Mouse (Mus musculus): ENCODE results near the gene Abcc8. TPM values are rescaled to one million over a fixed set of nuclear protein-coding genes. Genes with fewer than 3 reads are reported as not detected.

The Abcc8 gene
- polyA plus RNA-seq, 1 experiment, result not detected

- no peak overlapping the region for H3K4me3 ChIP-seq (ENCODE audit: insufficient read depth, low read depth, low read length)
- H3K4me1 ChIP-seq (ENCODE audit: control insufficient read depth, insufficient read depth, low read length), result peaks cover 15% of the 10 kb centered on the region
- no peak overlapping the region for H3K27ac ChIP-seq (ENCODE audit: insufficient read depth, low read depth, low read length)
- TF ChIP-seq CTCF (IDR thresholded peaks at IDR 0.05; ENCODE audit: insufficient read depth, low read depth, low read length) (no peak), POLR2A (IDR thresholded peaks at IDR 0.05; ENCODE audit: insufficient read depth, low read depth, low read length) (no peak)
- 95% methylated on average over 11 of the region's 11 CpGs for WGBS
These were observed 54.5 kb downstream of the Abcc8 start for GRCm38 (mm10) chr7:46125340-46125739.

- TF ChIP-seq POLR2A (IDR thresholded peaks at IDR 0.05; ENCODE audit: insufficient read depth, low read depth, low read length) (no peak), CTCF (IDR thresholded peaks at IDR 0.05; ENCODE audit: insufficient read depth, low read depth, low read length) (no peak)
- WGBS, result 74% methylated on average over 6 of the region's 6 CpGs
- Histone ChIP-seq H3K4me3 (ENCODE audit: insufficient read depth, low read depth, low read length) (no peak overlapping the region), H3K27ac (ENCODE audit: insufficient read depth, low read depth, low read length) (no peak overlapping the region), H3K4me1 (ENCODE audit: control insufficient read depth, insufficient read depth, low read length) (peaks cover 11% of the 10 kb centered on the region)
These were observed 55.4 kb downstream of the Abcc8 start for GRCm38 (mm10) chr7:46124460-46124859.

- H3K27ac ChIP-seq (ENCODE audit: insufficient read depth, low read depth, low read length), result no peak overlapping the region
- 79% methylated on average over 4 of the region's 4 CpGs for WGBS
- no peak overlapping the region for H3K4me3 ChIP-seq (ENCODE audit: insufficient read depth, low read depth, low read length)
- peaks cover 3% of the 10 kb centered on the region for H3K4me1 ChIP-seq (ENCODE audit: control insufficient read depth, insufficient read depth, low read length)
- no peak for TF ChIP-seq POLR2A (IDR thresholded peaks at IDR 0.05; ENCODE audit: insufficient read depth, low read depth, low read length)
- TF ChIP-seq CTCF (IDR thresholded peaks at IDR 0.05; ENCODE audit: insufficient read depth, low read depth, low read length), result no peak
These were observed 56.9 kb downstream of the Abcc8 start for GRCm38 (mm10) chr7:46122964-46123363.

GRCm38 (mm10) chr7:46117035-46117434 is 62.8 kb downstream of the Abcc8 start:
- Histone ChIP-seq H3K4me1 (ENCODE audit: control insufficient read depth, insufficient read depth, low read length) (no peaks in the 10 kb centered on the region), H3K4me3 (ENCODE audit: insufficient read depth, low read depth, low read length) (no peak overlapping the region), H3K27ac (ENCODE audit: insufficient read depth, low read depth, low read length) (no peak overlapping the region)
- no peak for TF ChIP-seq CTCF (IDR thresholded peaks at IDR 0.05; ENCODE audit: insufficient read depth, low read depth, low read length)
- no peak for TF ChIP-seq POLR2A (IDR thresholded peaks at IDR 0.05; ENCODE audit: insufficient read depth, low read depth, low read length)
- WGBS, result 96% methylated on average over 16 of the region's 16 CpGs

GRCm38 (mm10) chr7:46116118-46116581 is 63.7 kb downstream of the Abcc8 start:
- Histone ChIP-seq H3K4me1 (ENCODE audit: control insufficient read depth, insufficient read depth, low read length) (no peaks in the 10 kb centered on the region), H3K27ac (ENCODE audit: insufficient read depth, low read depth, low read length) (no peak overlapping the region), H3K4me3 (ENCODE audit: insufficient read depth, low read depth, low read length) (no peak overlapping the region)
- TF ChIP-seq CTCF (IDR thresholded peaks at IDR 0.05; ENCODE audit: insufficient read depth, low read depth, low read length), result no peak
- no peak for TF ChIP-seq POLR2A (IDR thresholded peaks at IDR 0.05; ENCODE audit: insufficient read depth, low read depth, low read length)
- WGBS, result 73% methylated on average over 10 of the region's 10 CpGs

GRCm38 (mm10) chr7:46113435-46113834 is 66.4 kb downstream of the Abcc8 start:
- WGBS, result 73% methylated on average over 3 of the region's 3 CpGs
- H3K4me3 ChIP-seq (ENCODE audit: insufficient read depth, low read depth, low read length), result no peak overlapping the region
- H3K27ac ChIP-seq (ENCODE audit: insufficient read depth, low read depth, low read length), result no peak overlapping the region

GRCm38 (mm10) chr7:46111938-46112337 is 67.9 kb downstream of the Abcc8 start:
- H3K4me3 ChIP-seq (ENCODE audit: insufficient read depth, low read depth, low read length), result no peak overlapping the region
- H3K4me1 ChIP-seq (ENCODE audit: control insufficient read depth, insufficient read depth, low read length), result no peaks in the 10 kb centered on the region
- TF ChIP-seq POLR2A (IDR thresholded peaks at IDR 0.05; ENCODE audit: insufficient read depth, low read depth, low read length) (no peak), CTCF (IDR thresholded peaks at IDR 0.05; ENCODE audit: insufficient read depth, low read depth, low read length) (no peak)
- WGBS, result 76% methylated on average over 6 of the region's 6 CpGs
- no peak overlapping the region for H3K27ac ChIP-seq (ENCODE audit: insufficient read depth, low read depth, low read length)

More at GRCm38 (mm10) chr7:46113435-46113834, 66.4 kb downstream of the Abcc8 start:
- no peaks in the 10 kb centered on the region for H3K4me1 ChIP-seq (ENCODE audit: control insufficient read depth, insufficient read depth, low read length)
- TF ChIP-seq POLR2A (IDR thresholded peaks at IDR 0.05; ENCODE audit: insufficient read depth, low read depth, low read length), result no peak
- no peak for TF ChIP-seq CTCF (IDR thresholded peaks at IDR 0.05; ENCODE audit: insufficient read depth, low read depth, low read length)

- no peak for TF ChIP-seq CTCF (IDR thresholded peaks at IDR 0.05; ENCODE audit: insufficient read depth, low read depth, low read length)
- TF ChIP-seq POLR2A (IDR thresholded peaks at IDR 0.05; ENCODE audit: insufficient read depth, low read depth, low read length), result no peak
- Histone ChIP-seq H3K4me3 (ENCODE audit: insufficient read depth, low read depth, low read length) (no peak overlapping the region), H3K27ac (ENCODE audit: insufficient read depth, low read depth, low read length) (no peak overlapping the region), H3K4me1 (ENCODE audit: control insufficient read depth, insufficient read depth, low read length) (no peaks in the 10 kb centered on the region)
- WGBS, result 89% methylated on average over 15 of the region's 15 CpGs
These were observed 68.5 kb downstream of the Abcc8 start for GRCm38 (mm10) chr7:46111212-46111817.

- Histone ChIP-seq H3K27ac (ENCODE audit: insufficient read depth, low read depth, low read length) (no peak overlapping the region), H3K4me1 (ENCODE audit: control insufficient read depth, insufficient read depth, low read length) (no peaks in the 10 kb centered on the region), H3K4me3 (ENCODE audit: insufficient read depth, low read depth, low read length) (no peak overlapping the region)
- 74% methylated on average over 3 of the region's 3 CpGs for WGBS
- TF ChIP-seq POLR2A (IDR thresholded peaks at IDR 0.05; ENCODE audit: insufficient read depth, low read depth, low read length), result no peak
- no peak for TF ChIP-seq CTCF (IDR thresholded peaks at IDR 0.05; ENCODE audit: insufficient read depth, low read depth, low read length)
These were observed 69.8 kb downstream of the Abcc8 start for GRCm38 (mm10) chr7:46110079-46110478.

Measured in olfactory bulb, adult 2 months (tissue).